Mouse (Mus musculus) induced T-regulatory cell, adult 2 months (primary cell): ENCODE results near the gene Gapdh.

Experiments
- DNase-seq: peaks from one replicate; pipeline ENCODE4 v3.0.0-alpha.2; 2012; ENCODE audit warnings: low read depth

Gene Gapdh

GRCm38 (mm10) chr6:125166051-125166751 lies at the start of gene Gapdh:
Gapdh (minus strand) TSS chr6:125166467.
- peak; percentile 59 for DNase-seq

GRCm38 (mm10) chr6:125215148-125215954 lies 49.1 kb upstream of the Gapdh start, which contains the start of gene Vamp1:
Vamp1 (plus strand) TSS chr6:125215551.
- DNase-seq: peak; percentile 98

GRCm38 (mm10) chr6:125213715-125214114 lies 47.4 kb upstream of the Gapdh start:
- DNase-seq: peak; percentile 25

- no peak for DNase-seq
These were observed 46.9 kb upstream of the Gapdh start for GRCm38 (mm10) chr6:125213129-125213528.

GRCm38 (mm10) chr6:125212621-125213020 lies 46.4 kb upstream of the Gapdh start:
- DNase-seq: no peak

- peak; percentile 40 for DNase-seq
These were observed 44.2 kb upstream of the Gapdh start for GRCm38 (mm10) chr6:125210436-125210835.

- DNase-seq: no peak
These were observed 30.9 kb upstream of the Gapdh start for GRCm38 (mm10) chr6:125197166-125197565.

- DNase-seq: no peak
These were observed 30.0 kb upstream of the Gapdh start for GRCm38 (mm10) chr6:125196301-125196700.

GRCm38 (mm10) chr6:125195541-125196075 lies 29.3 kb upstream of the Gapdh start:
- no peak for DNase-seq

GRCm38 (mm10) chr6:125193390-125193789 lies 27.1 kb upstream of the Gapdh start:
- DNase-seq: no peak

GRCm38 (mm10) chr6:125192841-125193240 lies 26.6 kb upstream of the Gapdh start:
- DNase-seq: peak; percentile 38

GRCm38 (mm10) chr6:125192016-125192714 lies 25.9 kb upstream of the Gapdh start:
- DNase-seq: peak; percentile 95

GRCm38 (mm10) chr6:125191332-125192015 lies 25.2 kb upstream of the Gapdh start, which contains the start of the genes Ncapd2 and Mrpl51:
Ncapd2 (minus strand) TSS chr6:125191701.
Mrpl51 (plus strand) TSS chr6:125191801.
- DNase-seq: peak; percentile 99

GRCm38 (mm10) chr6:125190816-125191215 lies 24.5 kb upstream of the Gapdh start:
- no peak for DNase-seq

GRCm38 (mm10) chr6:125186203-125186602 lies 19.9 kb upstream of the Gapdh start:
- no peak for DNase-seq

- DNase-seq: no peak
These were observed 15.9 kb upstream of the Gapdh start for GRCm38 (mm10) chr6:125182133-125182532.

- DNase-seq: no peak
These were observed 13.3 kb upstream of the Gapdh start for GRCm38 (mm10) chr6:125179601-125180000.

- DNase-seq: no peak
These were observed 9.2 kb upstream of the Gapdh start for GRCm38 (mm10) chr6:125175469-125175868.

- no peak for DNase-seq
These were observed 7.0 kb upstream of the Gapdh start for GRCm38 (mm10) chr6:125173256-125173655.

GRCm38 (mm10) chr6:125172474-125172873 lies 6.2 kb upstream of the Gapdh start:
- no peak for DNase-seq

- DNase-seq: no peak
These were observed 3.9 kb upstream of the Gapdh start for GRCm38 (mm10) chr6:125170194-125170593.

GRCm38 (mm10) chr6:125168086-125168485 lies 1.8 kb upstream of the Gapdh start:
- no peak for DNase-seq
